Mouse (Mus musculus) forebrain, embryonic 11.5 days (tissue): ENCODE data around the gene Tns4. TPM values are rescaled to one million over a fixed set of nuclear protein-coding genes. Genes with fewer than 3 reads are reported as not detected.

Experiments used
- ATAC-seq: fragments of 200-750 bp; cut with Nextera tagmentation; replicated peaks from 2 replicates; pipeline ENCODE4 v1.8.0; 2017; ENCODE audit warnings: moderate TSS enrichment; ENCODE audit not compliant: low FRiP score
- DNase-seq: peaks from one replicate; pipeline ENCODE4 v3.0.0-alpha.2; 2017; ENCODE audit warnings: low spot score
- H3K27ac ChIP-seq: fragments of 300-500 bp; sonication (generic); 2 replicates; pipeline ENCODE4 v1.5.1; 2014; ENCODE audit warnings: low read depth, low read length
- H3K27me3 ChIP-seq: fragments of 300-500 bp; sonication (generic); 2 replicates; pipeline ENCODE4 v1.6.1; 2014; ENCODE audit warnings: mild to moderate bottlenecking, low read length, mixed read lengths; ENCODE audit not compliant: control insufficient read depth, insufficient read depth
- H3K36me3 ChIP-seq: fragments of 300-500 bp; sonication (generic); 2 replicates; pipeline ENCODE4 v1.6.1; 2014; ENCODE audit warnings: mild to moderate bottlenecking, low read length, moderate library complexity, mixed read lengths; ENCODE audit not compliant: control insufficient read depth, insufficient read depth
- H3K4me1 ChIP-seq: fragments of 300-500 bp; sonication (generic); replicated peaks from 2 replicates; pipeline ENCODE4 v1.6.1; 2014; ENCODE audit warnings: low read length, mixed read lengths; ENCODE audit not compliant: control insufficient read depth, insufficient read depth
- H3K4me2 ChIP-seq: fragments of 300-500 bp; sonication (generic); 2 replicates; pipeline ENCODE4 v1.6.1; 2014; ENCODE audit warnings: low read depth, mild to moderate bottlenecking, low read length, moderate library complexity, mixed read lengths; ENCODE audit not compliant: severe bottlenecking
- H3K4me3 ChIP-seq: fragments of 300-500 bp; sonication (generic); 2 replicates; pipeline ENCODE4 v1.5.1; 2014; ENCODE audit warnings: low read depth, low read length
- H3K9ac ChIP-seq: fragments of 300-500 bp; sonication (generic); 2 replicates; pipeline ENCODE4 v1.6.1; 2014; ENCODE audit warnings: low read length
- H3K9me3 ChIP-seq: fragments of 300-500 bp; sonication (generic); 2 replicates; pipeline ENCODE4 v1.6.1; 2016; ENCODE audit warnings: low read length, mixed read lengths; ENCODE audit not compliant: control insufficient read depth
- WGBS: fragments of 180-500 bp; shearing (Covaris S2); extraction: QIAGEN DNeasy Blood & Tissue Kit; methylation state at CpG from one replicate; pipeline ENCODE4 v1.1.7; 2014; 5-methylcytosine and 5-hydroxymethylcytosine counted together
- polyA plus RNA-seq: library from polyadenylated mRNA; unstranded; fragments of >200 nt; fragmentation: Nextera tagmentation; extraction: Ambion mirVana; gene quantifications from 2 replicates; pipeline ENCODE4 v1.2.1, GENCODE M21; 2014

Gene Tns4
- polyA plus RNA-seq, 1 experiment from 2014 or later = 0.65 TPM

DNA sequence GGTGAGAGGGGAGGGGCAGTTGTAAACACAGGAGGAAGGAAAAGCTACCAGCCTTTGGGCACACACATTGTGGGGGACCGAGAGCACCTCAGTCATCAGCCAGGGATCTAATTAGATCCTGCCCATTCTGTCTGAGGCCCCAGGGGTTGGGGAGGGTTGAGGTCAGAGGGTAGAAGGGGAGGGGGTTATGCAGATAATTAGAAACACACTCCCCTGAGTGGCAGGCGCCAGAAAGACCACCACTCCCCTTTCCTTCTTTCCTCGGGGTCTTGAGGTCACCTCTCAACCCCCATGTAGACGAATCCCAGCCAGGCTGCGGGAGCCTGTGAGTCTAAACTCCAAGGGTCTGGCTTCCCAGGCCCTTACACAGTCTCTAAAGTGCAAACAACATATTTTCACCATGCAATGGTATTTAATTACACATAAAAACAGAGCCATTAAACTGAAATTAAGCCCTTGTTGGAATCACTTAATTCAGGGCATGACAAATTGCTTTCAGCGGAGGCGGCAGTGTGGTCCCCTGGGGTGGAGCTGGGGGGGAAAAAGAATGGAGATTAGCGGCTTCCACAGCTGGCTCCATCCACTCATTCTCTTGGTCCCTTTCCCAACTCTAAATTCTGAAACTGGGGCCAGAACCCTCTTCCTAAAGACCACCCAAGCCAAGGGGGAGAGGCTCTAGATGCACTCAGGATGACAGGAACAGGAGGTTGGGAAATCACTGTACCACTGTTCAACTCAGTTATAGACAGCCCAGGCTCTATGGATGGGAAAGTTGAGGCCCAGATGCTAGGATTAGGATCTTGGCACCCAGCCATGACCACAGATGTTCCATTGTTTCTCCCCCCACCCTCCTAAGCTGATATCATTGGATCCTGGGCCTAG, 33.3 kb downstream of the Tns4 start:
- WGBS = 2% methylated on average over 8 of the region's 8 CpGs
- DNase-seq (peak; percentile 64), ATAC-seq (no peak; the same call in 1 of the 2 replicates)
- no peak overlapping the region for H3K4me2 ChIP-seq
- H3K9me3 ChIP-seq = no peaks in the 10 kb centered on the region
- H3K9ac ChIP-seq = no peak overlapping the region
- no peaks in the 10 kb centered on the region for H3K27me3 ChIP-seq
- H3K4me1 ChIP-seq = peaks cover 3% of the 10 kb centered on the region; the same call in 1 of the 2 replicates
- no peak overlapping the region for H3K4me3 ChIP-seq
- 0 out of 2 replicates have a peak overlapping the region, but pooled peaks have one; percentile 50 for H3K27ac ChIP-seq
- no peaks in the 10 kb centered on the region for H3K36me3 ChIP-seq

DNA sequence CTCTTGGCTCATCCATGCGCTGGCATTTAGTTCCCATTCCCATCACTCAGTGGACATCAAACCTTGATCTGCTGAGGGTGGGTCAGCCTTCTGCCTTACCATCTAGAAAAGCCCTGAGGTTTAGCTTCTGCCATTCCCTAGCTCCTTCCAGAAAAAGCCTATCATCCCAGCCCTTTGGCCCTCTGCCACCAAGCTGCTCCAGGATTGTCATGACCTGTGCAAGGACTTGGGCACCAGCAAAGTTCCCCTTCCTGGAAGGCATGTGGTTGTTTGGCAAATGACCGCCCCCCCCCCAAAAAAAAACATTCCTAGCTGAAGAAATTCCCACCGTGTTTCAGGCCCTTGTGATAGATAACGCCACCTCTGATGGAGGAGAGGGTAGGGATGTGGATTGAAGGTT, 34.0 kb downstream of the Tns4 start:
- H3K9me3 ChIP-seq = no peaks in the 10 kb centered on the region
- 0 out of 2 replicates have a peak overlapping the region, but pooled peaks have one; percentile 50 for H3K27ac ChIP-seq
- no peaks in the 10 kb centered on the region for H3K36me3 ChIP-seq
- no peak overlapping the region for H3K9ac ChIP-seq
- H3K4me3 ChIP-seq = no peak overlapping the region
- DNase-seq = no peak
- ATAC-seq = no peak
- H3K4me1 ChIP-seq = peaks cover 3% of the 10 kb centered on the region; the same call in 1 of the 2 replicates
- no peaks in the 10 kb centered on the region for H3K27me3 ChIP-seq
- WGBS = 60% methylated on average over 4 of the region's 4 CpGs
- no peak overlapping the region for H3K4me2 ChIP-seq

DNA sequence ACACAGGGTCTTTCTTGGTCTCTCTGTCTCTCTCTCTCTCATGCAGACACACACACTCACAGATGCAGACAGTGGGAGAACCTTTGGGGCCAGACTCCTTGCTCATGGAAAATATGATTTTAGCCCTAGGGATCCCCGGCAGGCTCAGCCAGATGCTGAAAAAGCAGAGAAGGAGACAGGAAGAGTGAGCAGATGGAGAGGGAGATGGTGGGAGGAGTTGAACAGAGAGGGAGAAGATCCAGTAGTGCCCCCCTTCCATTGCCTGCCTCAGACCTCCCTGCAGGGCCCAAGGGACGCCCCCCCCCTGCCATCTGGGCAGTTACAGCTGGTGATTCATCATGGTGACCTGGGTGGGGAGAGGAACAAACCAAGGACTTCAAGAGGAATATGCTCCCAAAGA, 41.5 kb downstream of the Tns4 start:
- no peak overlapping the region for H3K27ac ChIP-seq
- no peaks in the 10 kb centered on the region for H3K9me3 ChIP-seq
- ATAC-seq (no peak), DNase-seq (no peak)
- H3K4me2 ChIP-seq = no peak overlapping the region
- no peak overlapping the region for H3K9ac ChIP-seq
- WGBS = 75% methylated on average over 2 of the region's 2 CpGs
- H3K4me3 ChIP-seq = no peak overlapping the region
- H3K27me3 ChIP-seq = no peaks in the 10 kb centered on the region
- 0 out of 2 replicates have a peak, but pooled peaks cover 4% of the 10 kb centered on the region for H3K4me1 ChIP-seq
- no peaks in the 10 kb centered on the region; the same call in 1 of the 2 replicates for H3K36me3 ChIP-seq

DNA sequence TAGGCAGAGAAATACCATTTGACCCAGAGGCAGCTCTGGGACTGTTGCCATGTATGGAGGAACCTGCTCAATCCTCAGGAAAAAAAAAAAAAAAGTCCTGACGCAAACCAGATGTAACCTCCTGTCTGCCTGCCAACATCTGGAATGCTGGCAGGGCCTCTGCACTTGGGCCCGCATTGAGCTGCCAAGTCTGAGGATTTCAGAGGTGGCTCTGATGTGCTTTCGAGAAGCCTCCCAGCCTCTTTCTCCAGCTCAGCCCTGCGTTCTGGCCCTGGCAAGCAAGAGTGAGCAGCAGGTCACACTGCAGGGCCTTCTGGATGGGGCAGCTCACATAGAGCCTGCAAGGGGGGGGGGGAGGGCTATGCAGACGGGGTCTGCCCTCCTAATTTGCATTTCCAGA, 42.0 kb downstream of the Tns4 start:
- Histone ChIP-seq H3K9me3 (no peaks in the 10 kb centered on the region), H3K36me3 (no peaks in the 10 kb centered on the region; the same call in 1 of the 2 replicates), H3K4me1 (0 out of 2 replicates have a peak, but pooled peaks cover 7% of the 10 kb centered on the region), H3K4me2 (no peak overlapping the region), H3K27me3 (no peaks in the 10 kb centered on the region), H3K4me3 (no peak overlapping the region), H3K9ac (no peak overlapping the region), H3K27ac (no peak overlapping the region)
- ATAC-seq (no peak), DNase-seq (no peak)
- 59% methylated on average over 5 of the region's 5 CpGs for WGBS

DNA sequence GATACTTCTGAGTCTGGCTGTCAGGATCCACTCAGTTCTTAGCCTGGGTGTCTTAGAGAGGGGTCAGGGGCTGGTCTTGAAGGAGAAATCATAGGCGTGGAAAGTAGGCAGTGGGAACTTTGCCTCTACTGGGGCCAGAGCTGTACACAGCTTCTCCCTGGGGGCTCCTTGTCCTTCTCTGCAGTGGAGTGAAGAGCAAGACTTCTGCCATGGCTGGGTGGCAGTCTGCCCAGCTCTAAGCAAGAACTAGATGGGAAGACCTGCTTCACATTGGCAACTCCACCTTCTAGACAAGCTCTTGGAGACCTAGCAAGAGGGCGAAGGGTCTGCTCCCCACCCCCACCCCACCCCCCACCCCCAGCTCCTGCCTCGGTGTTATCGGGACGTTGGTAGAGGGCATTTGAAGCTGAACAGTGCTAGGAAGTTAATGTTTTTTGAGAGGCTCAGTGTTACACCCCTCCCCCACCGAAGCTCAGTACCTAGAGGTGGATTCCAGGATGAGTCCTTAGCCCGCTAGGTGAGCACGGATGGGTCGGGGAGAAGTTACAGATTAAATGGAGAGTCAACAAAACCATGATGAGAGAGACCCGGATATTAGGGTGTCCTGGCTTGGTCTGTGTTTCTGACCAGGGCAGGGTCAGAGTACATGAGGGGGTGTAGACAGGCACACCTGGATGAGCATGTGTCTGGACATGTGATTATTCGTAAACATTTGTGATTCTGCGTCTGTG, 43.8 kb downstream of the Tns4 start:
- no peak overlapping the region for H3K27ac ChIP-seq
- 85% methylated on average over 12 of the region's 12 CpGs for WGBS
- no peak overlapping the region for H3K9ac ChIP-seq
- no peaks in the 10 kb centered on the region for H3K27me3 ChIP-seq
- peaks cover 18% of the 10 kb centered on the region; the same call in 1 of the 2 replicates for H3K4me1 ChIP-seq
- no peak overlapping the region for H3K4me2 ChIP-seq
- no peaks in the 10 kb centered on the region for H3K9me3 ChIP-seq
- DNase-seq = no peak
- no peaks in the 10 kb centered on the region; the same call in 1 of the 2 replicates for H3K36me3 ChIP-seq
- ATAC-seq = no peak
- no peak overlapping the region for H3K4me3 ChIP-seq

DNA sequence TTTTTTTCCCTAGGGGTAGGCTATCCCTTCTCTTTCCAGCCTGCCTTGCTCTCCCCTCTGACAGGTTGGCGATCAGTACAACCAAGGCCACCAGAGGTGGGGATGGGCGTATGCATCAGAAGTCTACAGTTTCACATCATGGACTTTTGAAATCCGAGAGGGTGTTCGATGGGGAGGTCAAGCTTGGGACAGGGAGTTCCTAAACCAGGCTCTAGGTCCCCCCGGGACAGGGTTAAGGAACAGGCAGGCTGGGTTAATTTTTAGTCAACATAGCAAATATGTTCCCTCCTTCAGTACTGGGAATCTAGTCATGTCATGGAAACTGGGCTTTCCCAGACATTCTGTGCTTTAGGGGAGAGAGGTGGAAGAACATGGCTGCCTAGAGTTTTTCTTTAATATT, 44.8 kb downstream of the Tns4 start:
- Histone ChIP-seq H3K9ac (no peak overlapping the region), H3K36me3 (no peaks in the 10 kb centered on the region; the same call in 1 of the 2 replicates), H3K27ac (no peak overlapping the region), H3K27me3 (no peaks in the 10 kb centered on the region), H3K4me2 (no peak overlapping the region), H3K4me3 (no peak overlapping the region), H3K9me3 (no peaks in the 10 kb centered on the region), H3K4me1 (peaks cover 18% of the 10 kb centered on the region; the same call in 1 of the 2 replicates)
- ATAC-seq (no peak), DNase-seq (no peak)
- WGBS = 80% methylated on average over 5 of the region's 5 CpGs

DNA sequence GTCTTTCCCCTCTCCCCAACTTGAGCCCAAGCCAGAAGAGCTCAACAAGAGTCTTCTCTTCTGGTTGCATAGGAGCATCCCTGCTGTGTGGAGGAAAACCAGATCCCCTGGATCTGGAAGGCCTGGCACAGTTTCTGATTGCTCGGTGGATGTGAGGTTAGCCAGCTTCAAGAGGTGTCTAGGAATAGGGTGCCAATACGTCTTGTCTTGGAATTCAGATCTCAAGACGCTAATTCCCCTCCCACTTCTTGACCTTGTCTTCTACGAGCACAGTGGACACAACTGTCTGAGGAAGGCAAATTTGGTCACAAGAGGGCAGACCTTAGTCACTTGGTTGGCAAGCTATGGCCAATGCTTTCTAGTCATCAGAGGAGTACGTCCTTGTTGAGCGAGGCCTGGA, 45.5 kb downstream of the Tns4 start:
- DNase-seq = no peak
- Histone ChIP-seq H3K36me3 (no peaks in the 10 kb centered on the region; the same call in 1 of the 2 replicates), H3K4me1 (peaks cover 18% of the 10 kb centered on the region; the same call in 1 of the 2 replicates), H3K4me2 (peak overlapping the region; percentile 8; the same call in 1 of the 2 replicates), H3K4me3 (no peak overlapping the region), H3K27ac (no peak overlapping the region), H3K9me3 (no peaks in the 10 kb centered on the region), H3K9ac (no peak overlapping the region), H3K27me3 (no peaks in the 10 kb centered on the region)
- ATAC-seq = no peak
- WGBS = 86% methylated on average over 6 of the region's 6 CpGs

DNA sequence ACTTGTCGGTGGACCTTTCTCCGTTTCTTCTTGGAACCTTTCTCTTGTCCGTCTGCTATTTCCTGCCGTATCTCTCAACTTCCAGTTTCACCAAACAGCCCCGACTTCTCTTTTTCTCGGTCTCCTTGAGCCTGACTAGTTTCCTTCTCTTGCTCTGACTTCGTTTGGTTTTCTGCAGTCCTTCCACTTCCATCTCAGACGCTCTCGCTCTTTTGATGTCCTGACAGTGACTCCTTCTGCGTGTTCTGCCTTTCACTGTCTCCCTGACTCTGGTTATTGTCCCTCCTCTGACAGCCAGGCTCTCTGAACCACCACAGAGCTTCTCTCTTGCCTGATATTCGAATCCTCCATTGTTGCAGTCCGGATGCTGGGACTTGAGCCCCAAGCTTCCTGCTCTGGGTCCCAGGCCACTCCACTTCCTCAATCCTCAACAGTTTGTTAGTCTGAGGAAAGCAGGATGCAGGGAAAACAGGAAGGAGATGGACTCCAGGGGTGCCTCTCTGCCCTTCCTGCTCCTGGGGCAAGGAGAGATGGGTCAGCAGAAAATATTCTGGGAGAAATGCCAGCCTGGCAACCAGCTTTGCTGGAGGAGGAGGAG, 46.2 kb downstream of the Tns4 start:
- no peak for DNase-seq

More for the DNA sequence above, 46.2 kb downstream of the Tns4 start:
- H3K4me2 ChIP-seq = peak overlapping the region; percentile 96
- H3K9me3 ChIP-seq = no peaks in the 10 kb centered on the region
- no peaks in the 10 kb centered on the region for H3K27me3 ChIP-seq
- 0 out of 2 replicates have a peak overlapping the region, but pooled peaks have one; percentile 9 for H3K9ac ChIP-seq
- 63% methylated on average over 12 of the region's 12 CpGs for WGBS
- H3K27ac ChIP-seq = peak overlapping the region; percentile 1; the same call in 1 of the 2 replicates
- ATAC-seq = no peak
- no peaks in the 10 kb centered on the region for H3K36me3 ChIP-seq
- H3K4me3 ChIP-seq = peak overlapping the region; percentile 57
- H3K4me1 ChIP-seq = peaks cover 18% of the 10 kb centered on the region; the same call in 1 of the 2 replicates
